Mouse (Mus musculus): ENCODE measurements around the gene Itga1. TPM values are rescaled to one million over a fixed set of nuclear protein-coding genes. Genes with fewer than 3 reads are reported as not detected.

The Itga1 gene
- polyA plus RNA-seq, 1 experiment from 2014 or later = 36.7 TPM

DNA sequence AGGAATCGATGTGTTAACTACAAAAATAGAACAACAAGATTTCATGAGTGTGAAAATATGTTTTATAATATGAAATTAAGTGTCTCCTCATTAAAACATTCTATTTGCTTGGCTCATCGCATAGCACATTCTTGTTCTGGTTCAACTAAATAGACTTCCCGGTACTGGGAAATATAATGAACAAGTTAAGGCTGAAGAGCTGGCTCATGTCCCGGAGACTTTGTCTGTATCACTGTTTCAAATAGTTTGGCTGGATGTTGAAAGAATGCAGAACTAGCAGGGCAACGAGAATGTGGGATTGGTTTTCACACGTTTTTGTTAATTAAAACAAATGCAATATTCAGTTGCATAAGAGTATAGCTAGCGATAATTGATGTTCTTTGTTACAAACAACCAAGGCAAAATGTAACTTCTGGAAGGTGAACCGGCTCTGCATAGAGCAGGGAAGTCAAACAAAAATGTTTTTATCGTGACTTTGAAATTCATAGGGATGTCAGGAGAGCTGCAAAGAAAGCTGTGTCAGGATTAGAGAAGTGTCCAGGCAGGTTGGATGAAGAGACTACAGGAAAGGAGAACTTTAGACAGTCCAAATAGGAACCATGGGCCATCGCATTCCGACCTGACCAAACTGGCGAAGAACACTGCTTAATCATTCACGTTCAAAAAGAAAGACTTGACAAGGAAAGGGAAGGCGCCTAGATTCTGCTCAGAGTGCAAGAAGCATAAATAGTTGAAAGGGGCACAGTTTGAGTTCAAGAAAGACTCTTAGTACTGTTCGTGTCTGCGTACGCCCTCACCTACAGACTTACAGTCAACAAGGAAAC, 70.4 kb downstream of the Itga1 start:
- TF ChIP-seq CTCF (IDR thresholded peaks at IDR 0.05; ENCODE audit: low read depth) = no peak
- WGBS = 63% methylated on average over 17 of the region's 17 CpGs
- no peaks in the 10 kb centered on the region for H3K36me3 ChIP-seq (ENCODE audit: insufficient read depth)
- DNase-seq (peak; percentile 80), ATAC-seq (ENCODE audit: insufficient read depth) (peak; percentile 55)
- H3K9ac ChIP-seq = no peak overlapping the region
- H3K27me3 ChIP-seq (ENCODE audit: insufficient read depth, low read length) = no peaks in the 10 kb centered on the region
- H3K9me3 ChIP-seq (ENCODE audit: low read depth, low read length) = no peaks in the 10 kb centered on the region
- H3K27ac ChIP-seq (ENCODE audit: low read depth) = peak overlapping the region; percentile 59
- no peaks in the 10 kb centered on the region for H3K4me1 ChIP-seq (ENCODE audit: insufficient read depth)
- no peak overlapping the region for H3K4me3 ChIP-seq (ENCODE audit: low read depth, low read length)
- H3K4me2 ChIP-seq = no peak overlapping the region

GRCm38 (mm10) chr13:115025394-115025793, 76.4 kb downstream of the Itga1 start:
- Histone ChIP-seq H3K4me2 (no peak overlapping the region), H3K4me3 (ENCODE audit: low read depth, low read length) (no peak overlapping the region), H3K9ac (no peak overlapping the region), H3K36me3 (ENCODE audit: insufficient read depth) (no peaks in the 10 kb centered on the region), H3K27me3 (ENCODE audit: insufficient read depth, low read length) (no peaks in the 10 kb centered on the region), H3K9me3 (ENCODE audit: low read depth, low read length) (no peaks in the 10 kb centered on the region), H3K27ac (ENCODE audit: low read depth) (no peak overlapping the region), H3K4me1 (ENCODE audit: insufficient read depth) (no peaks in the 10 kb centered on the region)
- ATAC-seq (ENCODE audit: insufficient read depth) (no peak), DNase-seq (no peak)
- 78% methylated on average over 3 of the region's 3 CpGs for WGBS
- TF ChIP-seq CTCF (IDR thresholded peaks at IDR 0.05; ENCODE audit: low read depth) = no peak

GRCm38 (mm10) chr13:115022117-115022787, 79.5 kb downstream of the Itga1 start:
- H3K36me3 ChIP-seq (ENCODE audit: insufficient read depth) = no peaks in the 10 kb centered on the region
- H3K9me3 ChIP-seq (ENCODE audit: low read depth, low read length) = no peaks in the 10 kb centered on the region
- DNase-seq (no peak), ATAC-seq (ENCODE audit: insufficient read depth) (no peak)
- H3K9ac ChIP-seq = no peak overlapping the region
- H3K27me3 ChIP-seq (ENCODE audit: insufficient read depth, low read length) = no peaks in the 10 kb centered on the region
- no peak overlapping the region for H3K4me2 ChIP-seq
- H3K4me1 ChIP-seq (ENCODE audit: insufficient read depth) = no peaks in the 10 kb centered on the region
- WGBS = 75% methylated on average over 6 of the region's 6 CpGs
- no peak overlapping the region for H3K27ac ChIP-seq (ENCODE audit: low read depth)
- H3K4me3 ChIP-seq (ENCODE audit: low read depth, low read length) = no peak overlapping the region
- TF ChIP-seq CTCF (IDR thresholded peaks at IDR 0.05; ENCODE audit: low read depth) = no peak

DNA sequence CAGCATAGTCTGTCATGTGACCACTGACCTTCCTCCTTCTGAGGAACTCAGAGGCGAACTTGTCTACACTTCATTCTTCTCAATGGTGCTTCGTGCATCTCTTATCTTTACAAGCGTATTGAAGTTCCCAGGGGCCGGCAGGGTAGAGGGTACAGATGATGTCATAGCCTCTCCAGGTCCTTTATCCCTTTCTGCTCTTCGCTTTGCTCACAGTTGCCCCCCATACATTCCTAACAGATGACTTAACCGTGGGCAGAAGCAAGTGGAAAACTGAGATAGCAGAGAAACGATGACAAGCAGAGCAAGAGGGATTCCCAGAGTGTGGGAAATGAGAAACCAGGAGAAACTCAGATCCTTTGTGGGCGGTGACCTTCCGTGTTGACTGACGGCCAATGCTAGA, 80.4 kb downstream of the Itga1 start:
- Histone ChIP-seq H3K36me3 (ENCODE audit: insufficient read depth) (no peaks in the 10 kb centered on the region), H3K27ac (ENCODE audit: low read depth) (no peak overlapping the region), H3K9me3 (ENCODE audit: low read depth, low read length) (no peaks in the 10 kb centered on the region), H3K4me2 (no peak overlapping the region), H3K4me1 (ENCODE audit: insufficient read depth) (no peaks in the 10 kb centered on the region), H3K4me3 (ENCODE audit: low read depth, low read length) (no peak overlapping the region), H3K27me3 (ENCODE audit: insufficient read depth, low read length) (no peaks in the 10 kb centered on the region), H3K9ac (no peak overlapping the region)
- no peak for TF ChIP-seq CTCF (IDR thresholded peaks at IDR 0.05; ENCODE audit: low read depth)
- 38% methylated on average over 10 of the region's 10 CpGs for WGBS
- ATAC-seq (ENCODE audit: insufficient read depth) (peak; percentile 71; the same call in 1 of the 2 replicates), DNase-seq (no peak)

- no peaks in the 10 kb centered on the region for H3K27me3 ChIP-seq (ENCODE audit: insufficient read depth, low read length)
- DNase-seq (no peak), ATAC-seq (ENCODE audit: insufficient read depth) (no peak)
- no peaks in the 10 kb centered on the region for H3K4me1 ChIP-seq (ENCODE audit: insufficient read depth)
- H3K9me3 ChIP-seq (ENCODE audit: low read depth, low read length) = no peaks in the 10 kb centered on the region
- H3K36me3 ChIP-seq (ENCODE audit: insufficient read depth) = no peaks in the 10 kb centered on the region
- 94% methylated on average over 4 of the region's 4 CpGs for WGBS
- TF ChIP-seq CTCF (IDR thresholded peaks at IDR 0.05; ENCODE audit: low read depth) = no peak
- no peak overlapping the region for H3K4me2 ChIP-seq
- H3K27ac ChIP-seq (ENCODE audit: low read depth) = no peak overlapping the region
- no peak overlapping the region for H3K9ac ChIP-seq
- H3K4me3 ChIP-seq (ENCODE audit: low read depth, low read length) = no peak overlapping the region
Observed at GRCm38 (mm10) chr13:115020727-115021126, 81.0 kb downstream of the Itga1 start.

- ATAC-seq (ENCODE audit: insufficient read depth) (no peak), DNase-seq (no peak)
- H3K9me3 ChIP-seq (ENCODE audit: low read depth, low read length) = no peaks in the 10 kb centered on the region
- H3K9ac ChIP-seq = no peak overlapping the region
- no peak overlapping the region for H3K4me2 ChIP-seq
- no peak for TF ChIP-seq CTCF (IDR thresholded peaks at IDR 0.05; ENCODE audit: low read depth)
- 87% methylated on average over 9 of the region's 9 CpGs for WGBS
- H3K27me3 ChIP-seq (ENCODE audit: insufficient read depth, low read length) = no peaks in the 10 kb centered on the region
- no peaks in the 10 kb centered on the region for H3K36me3 ChIP-seq (ENCODE audit: insufficient read depth)
- H3K4me1 ChIP-seq (ENCODE audit: insufficient read depth) = peaks cover 4% of the 10 kb centered on the region; the same call in 1 of the 2 replicates
- no peak overlapping the region for H3K4me3 ChIP-seq (ENCODE audit: low read depth, low read length)
- H3K27ac ChIP-seq (ENCODE audit: low read depth) = no peak overlapping the region
Observed at GRCm38 (mm10) chr13:115017545-115017944, 84.2 kb downstream of the Itga1 start.

DNA sequence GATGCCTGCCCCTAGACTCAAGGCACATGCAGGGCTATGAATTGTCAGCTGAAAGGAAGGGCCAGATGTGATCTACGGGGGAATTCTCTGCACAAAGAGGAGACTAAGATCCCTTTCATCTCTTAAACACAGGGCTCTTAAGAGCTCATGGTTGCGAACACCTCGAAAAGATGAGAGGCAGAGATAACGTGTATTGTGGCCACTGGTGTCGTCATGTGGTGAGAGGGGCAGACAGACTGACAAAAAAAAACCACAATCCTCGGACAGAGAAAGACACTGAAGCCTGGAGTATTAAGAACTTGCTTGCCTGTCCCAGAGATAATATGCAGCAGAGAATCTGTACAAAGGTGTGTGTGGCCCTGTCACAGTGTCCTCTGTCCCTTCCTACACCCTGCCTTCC, 90.2 kb downstream of the Itga1 start:
- WGBS = 55% methylated on average over 6 of the region's 6 CpGs
- H3K4me3 ChIP-seq (ENCODE audit: low read depth, low read length) = no peak overlapping the region
- no peak for TF ChIP-seq CTCF (IDR thresholded peaks at IDR 0.05; ENCODE audit: low read depth)
- H3K27me3 ChIP-seq (ENCODE audit: insufficient read depth, low read length) = no peaks in the 10 kb centered on the region
- H3K36me3 ChIP-seq (ENCODE audit: insufficient read depth) = peaks cover 7% of the 10 kb centered on the region; the same call in 1 of the 2 replicates
- H3K4me2 ChIP-seq = no peak overlapping the region
- ATAC-seq (ENCODE audit: insufficient read depth) (no peak), DNase-seq (no peak)
- no peak overlapping the region for H3K9ac ChIP-seq
- H3K4me1 ChIP-seq (ENCODE audit: insufficient read depth) = peaks cover 4% of the 10 kb centered on the region; the same call in 1 of the 2 replicates
- H3K27ac ChIP-seq (ENCODE audit: low read depth) = no peak overlapping the region
- no peaks in the 10 kb centered on the region for H3K9me3 ChIP-seq (ENCODE audit: low read depth, low read length)

All from lung, embryonic 14.5 days (tissue).